Mouse (Mus musculus) C2C12 (cell line): ENCODE measurements at regions not wholly inside any gene's neighbourhood (a gene's known extent, or its start where the extent isn't known, plus 50 kb on each side); places are given as distances from the start of the nearest gene placed in this dataset.

Experiments
- CEBPB ChIP-seq: IDR thresholded peaks from one replicate; pipeline ENCODE4 v1.6.1; 2011; ENCODE audit warnings: low read depth, mild to moderate bottlenecking, control low read depth, moderate library complexity
- CTCF ChIP-seq: IDR thresholded peaks from one replicate; pipeline ENCODE4 v1.5.1; 2011; ENCODE audit not compliant: control insufficient read depth, insufficient read depth, insufficient read length
- FOSL1 ChIP-seq: IDR thresholded peaks from one replicate; pipeline ENCODE4 v1.8.0; 2011; ENCODE audit warnings: mild to moderate bottlenecking, low read length; ENCODE audit not compliant: poor library complexity, insufficient read depth, severe bottlenecking
- MAX ChIP-seq: IDR thresholded peaks from one replicate; pipeline ENCODE4 v1.6.1; 2011; ENCODE audit warnings: mild to moderate bottlenecking, control low read depth
- MYOG ChIP-seq: IDR thresholded peaks from one replicate; pipeline ENCODE4 v1.6.1; 2011; ENCODE audit not compliant: control insufficient read depth, insufficient read length; ENCODE audit errors: extremely low read depth
- USF1 ChIP-seq: IDR thresholded peaks from one replicate; pipeline ENCODE4 v1.6.1; 2011; ENCODE audit warnings: low read depth, mild to moderate bottlenecking, control low read depth, moderate library complexity

DNA sequence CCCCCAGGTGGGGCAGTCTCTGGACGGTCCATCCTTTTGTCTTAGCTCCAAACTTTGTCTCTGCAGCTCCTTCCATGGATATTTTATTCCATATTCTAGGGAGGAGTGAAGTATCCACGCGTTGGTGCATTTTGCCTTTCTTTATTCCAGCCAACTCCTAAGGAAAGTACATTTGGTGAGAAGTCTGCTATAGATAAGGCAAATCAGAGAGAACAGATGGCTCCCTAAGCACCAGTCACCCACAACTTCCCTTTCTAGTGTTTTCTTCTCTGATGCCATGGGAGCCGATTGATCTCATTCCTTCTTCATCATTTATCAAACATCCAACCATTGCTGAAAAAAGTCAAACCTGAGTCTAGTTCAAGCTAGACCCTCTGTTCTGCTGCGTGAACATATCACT, 391.4 kb downstream of the Car8 start:
- TF ChIP-seq CTCF (no peak), MAX (no peak), USF1 (no peak), CEBPB (no peak), MYOG (no peak), FOSL1 (no peak)
